Mouse (Mus musculus) cerebellum, adult 2 months (tissue): ENCODE data around the gene Fcnb.

ENCODE experiments used
- CTCF ChIP-seq: fragments of 200-500 bp; IDR thresholded peaks from 2 replicates; pipeline ENCODE4 v1.5.1; 2011; ENCODE audit warnings: low read depth, mild to moderate bottlenecking, control low read depth, low read length, moderate library complexity, borderline replicate concordance; ENCODE audit not compliant: insufficient read depth
- POLR2A ChIP-seq: fragments of 200-500 bp; IDR thresholded peaks from 2 replicates; pipeline ENCODE4 v1.6.1; 2011; ENCODE audit warnings: low read length, control low read depth, borderline replicate concordance; ENCODE audit not compliant: insufficient read depth

DNA sequence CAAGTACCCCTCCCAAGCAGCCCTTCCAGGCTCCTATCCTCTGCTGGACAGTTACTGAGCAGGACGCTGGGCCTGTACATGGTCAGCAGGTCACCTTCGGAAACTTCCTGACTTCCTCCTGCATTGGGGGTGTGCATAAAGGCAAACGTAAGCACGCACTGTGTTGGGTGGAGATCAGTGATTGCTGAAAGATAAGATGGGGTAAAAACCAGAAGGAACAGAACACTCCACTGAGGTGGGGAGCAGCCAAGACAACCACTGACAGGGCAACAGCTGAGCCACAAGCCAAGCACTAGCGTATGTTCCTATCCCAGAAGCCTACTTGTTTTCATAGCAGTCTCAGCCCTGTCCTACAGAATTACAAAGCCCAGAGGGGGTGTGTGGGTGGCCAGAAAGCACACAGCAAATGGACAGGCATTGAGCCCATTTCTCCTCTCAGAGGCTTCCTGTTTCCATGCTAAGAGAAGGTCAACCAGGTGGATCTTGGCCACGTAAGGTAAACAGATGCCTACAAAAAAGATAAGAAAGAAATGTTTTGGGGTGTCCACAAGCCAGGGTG, 12.1 kb upstream of the Fcnb start:
- TF ChIP-seq CTCF (no peak), POLR2A (no peak)
